Mouse (Mus musculus) heart, postnatal 36 days (tissue): ENCODE measurements around the gene Uqcc2. TPM values are rescaled to one million over a fixed set of nuclear protein-coding genes. Genes with fewer than 3 reads are reported as not detected.
A peak's percentile ranks its signal among the peaks of the same experiment; 100 is the strongest.

Experiments used
- DNase-seq, 2 experiments: peaks; one replicate each; pipeline ENCODE4 v3.0.0; 2021 to 2022
- intact Hi-C: fragments of 180-260 bp; cut with DNase I; formaldehyde crosslinking; loops from one replicate; pipeline ENCODE4 v1.15.1; 2025
- total RNA-seq, 2 experiments: library from RNA; stranded (reverse); gene quantifications; 2 replicates each; pipeline ENCODE4 v1.2.3; 2021

Uqcc2 gene
- total RNA-seq, 2 experiments from 2014 or later: 291 to 337 TPM

DNA sequence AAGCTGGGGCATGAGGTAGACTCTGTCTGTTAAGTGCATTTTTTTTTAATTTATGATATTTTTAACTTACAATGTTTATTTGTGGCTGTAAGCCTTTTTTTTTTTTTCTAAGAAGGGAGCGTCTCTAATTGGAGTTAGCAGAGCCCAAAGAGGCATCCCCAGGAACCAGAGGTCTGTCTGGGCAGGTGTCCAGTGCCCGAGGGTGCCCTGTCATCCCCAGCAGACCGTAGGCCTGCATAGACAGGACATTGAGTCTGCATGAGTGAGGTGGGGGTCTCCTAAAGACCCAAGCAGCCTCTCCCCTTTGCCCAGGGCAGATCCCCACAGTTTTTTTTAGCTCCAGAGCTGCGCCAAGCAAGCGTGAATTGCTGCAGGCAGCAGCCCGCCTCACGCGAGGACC lies 22.0 kb upstream of the Uqcc2 start:
- intact Hi-C loops: no loop called here

DNA sequence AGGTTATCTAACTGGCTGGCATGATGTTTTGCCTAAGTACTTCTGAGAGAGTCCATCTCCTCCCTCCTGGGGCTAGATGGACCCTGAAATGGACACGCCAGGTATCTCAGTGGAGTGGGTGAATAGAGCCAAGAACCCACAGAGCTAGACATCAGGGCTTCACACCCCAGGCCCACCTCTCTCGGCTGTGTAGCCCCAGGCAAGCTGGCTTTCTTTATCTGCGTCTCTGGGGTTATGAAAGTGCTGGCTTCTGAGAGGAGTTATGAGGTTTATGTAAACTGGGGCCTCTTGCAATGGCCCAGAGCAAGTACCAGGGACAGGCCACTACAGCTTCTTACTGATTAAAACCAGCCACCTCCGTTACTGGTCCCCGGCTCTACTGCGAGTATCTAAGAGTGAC lies 21.2 kb upstream of the Uqcc2 start:
- no peak for DNase-seq
- intact Hi-C loops: no loop called here

More for the DNA sequence above, 22.0 kb upstream of the Uqcc2 start:
- DNase-seq: no peak

DNA sequence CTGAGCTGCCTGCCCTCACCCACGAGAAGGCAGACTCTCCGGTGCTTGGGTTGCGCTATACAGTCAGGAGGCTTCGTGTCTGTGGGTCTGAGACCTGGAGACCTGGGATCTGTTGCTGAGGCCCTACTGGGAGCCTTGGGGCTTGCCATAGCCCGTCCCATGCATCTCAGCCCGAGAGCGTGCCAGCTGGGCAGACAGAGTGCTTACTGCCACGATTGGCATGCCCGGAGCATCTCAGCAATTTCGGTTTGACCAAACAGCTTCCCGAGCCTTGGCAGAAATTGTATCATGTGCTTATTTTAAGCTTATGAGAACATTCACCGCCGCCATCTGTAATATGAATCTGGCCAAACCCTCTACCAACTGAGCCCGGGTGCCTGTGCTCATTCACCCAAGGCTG lies 20.5 kb upstream of the Uqcc2 start:
- DNase-seq: peak; percentile 39 to 64
- intact Hi-C loops: no loop called here

DNA sequence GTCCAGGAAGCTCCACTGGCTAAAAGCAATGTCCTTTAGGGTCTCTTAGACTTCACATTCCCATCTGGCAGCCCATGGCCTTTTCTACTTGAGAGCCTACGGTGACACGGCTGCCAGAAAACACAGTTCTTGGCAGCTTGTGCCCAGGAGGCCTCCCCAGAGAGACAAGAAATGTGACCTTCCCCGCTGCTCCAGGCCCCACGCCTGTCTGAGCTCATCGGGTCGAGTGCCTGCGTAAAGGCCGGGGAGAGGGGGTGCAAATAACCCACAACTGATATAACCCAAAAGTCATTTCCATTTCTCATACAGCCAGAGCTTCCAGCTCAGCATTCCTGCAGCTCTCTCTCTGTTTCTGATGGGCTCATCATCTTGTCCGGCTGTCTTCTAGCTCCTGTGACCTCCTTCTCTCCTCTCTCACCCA lies 20.1 kb upstream of the Uqcc2 start:
- peak; percentile 57 to 71 for DNase-seq
- intact Hi-C loops: no loop called here

DNA sequence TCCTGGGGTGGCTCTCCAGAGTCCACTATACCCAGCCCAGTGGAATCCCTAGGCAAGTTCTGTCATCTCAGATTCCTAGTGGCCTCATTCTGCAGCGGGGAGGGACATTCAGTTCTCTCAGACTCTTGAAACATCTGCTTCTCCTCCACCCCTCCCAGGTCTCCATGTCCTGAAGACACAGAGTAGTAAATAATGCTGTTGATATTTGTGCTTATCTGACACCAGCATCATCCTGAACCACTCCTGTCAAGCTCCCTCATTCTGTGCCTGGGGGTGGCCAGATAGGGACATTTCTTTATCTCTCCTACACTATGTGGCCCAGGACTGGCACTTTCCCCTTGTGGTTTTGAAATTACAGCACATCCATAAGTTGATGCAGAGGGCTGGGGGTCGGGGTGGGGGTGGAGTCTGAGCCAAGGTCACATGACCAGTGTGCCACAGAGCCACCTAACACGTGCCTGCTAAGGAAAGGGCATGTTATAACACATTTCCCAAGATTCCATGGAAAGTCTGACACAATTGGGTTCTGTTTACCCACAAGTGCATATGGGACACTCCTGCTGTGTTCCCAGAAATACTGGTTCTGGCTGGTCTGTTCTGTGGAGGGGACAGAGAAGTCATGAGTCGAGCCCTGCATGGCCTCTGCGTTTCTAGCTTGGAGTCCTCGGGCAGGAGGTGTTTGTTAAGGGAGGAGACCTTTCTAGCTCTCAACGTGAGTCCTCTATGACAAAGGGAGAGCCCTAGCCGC lies 19.4 kb upstream of the Uqcc2 start:
- intact Hi-C loops: no loop called here
- no peak for DNase-seq

DNA sequence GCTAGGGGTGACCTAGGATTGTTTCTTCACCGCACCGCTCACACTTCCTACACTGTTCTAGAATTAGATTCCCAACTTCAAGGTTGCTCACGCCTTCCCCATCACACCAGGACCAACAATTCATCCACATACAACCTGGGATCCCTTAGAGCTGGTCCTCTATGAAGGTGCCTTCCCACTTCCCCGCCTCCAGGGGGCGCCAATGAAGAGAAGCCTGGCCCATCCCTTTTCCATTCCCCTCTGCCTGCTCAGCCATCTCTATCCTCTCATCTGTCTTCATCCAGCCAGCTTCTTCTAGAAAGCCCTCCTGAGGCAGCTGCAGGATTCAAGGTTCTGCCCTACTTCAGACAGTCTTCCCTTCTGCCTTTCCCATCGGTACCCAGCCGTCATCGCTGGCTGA lies 17.7 kb upstream of the Uqcc2 start:
- intact Hi-C loops: no loop called here
- DNase-seq: no peak

DNA sequence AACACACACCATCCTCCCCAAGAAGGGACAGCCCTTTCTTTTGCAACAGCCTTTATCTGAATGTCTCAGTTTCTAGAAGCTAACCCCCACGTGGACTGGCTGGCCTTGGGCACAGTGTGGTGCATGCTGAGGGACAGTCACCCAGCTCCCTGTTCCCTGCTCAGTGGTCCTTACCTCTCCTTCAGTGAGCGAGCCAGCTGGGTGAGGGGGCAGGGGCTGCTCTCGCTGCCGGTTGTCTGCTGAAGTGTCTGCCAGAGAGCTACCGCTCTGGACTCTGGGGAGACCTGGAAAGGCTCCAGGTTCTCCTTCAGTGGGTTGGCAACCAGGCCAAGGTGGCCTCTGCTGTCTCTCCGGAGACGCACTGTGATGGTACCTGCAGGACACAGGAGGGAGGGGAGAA lies 17.2 kb upstream of the Uqcc2 start:
- DNase-seq: no peak
- intact Hi-C loops: no loop called here

DNA sequence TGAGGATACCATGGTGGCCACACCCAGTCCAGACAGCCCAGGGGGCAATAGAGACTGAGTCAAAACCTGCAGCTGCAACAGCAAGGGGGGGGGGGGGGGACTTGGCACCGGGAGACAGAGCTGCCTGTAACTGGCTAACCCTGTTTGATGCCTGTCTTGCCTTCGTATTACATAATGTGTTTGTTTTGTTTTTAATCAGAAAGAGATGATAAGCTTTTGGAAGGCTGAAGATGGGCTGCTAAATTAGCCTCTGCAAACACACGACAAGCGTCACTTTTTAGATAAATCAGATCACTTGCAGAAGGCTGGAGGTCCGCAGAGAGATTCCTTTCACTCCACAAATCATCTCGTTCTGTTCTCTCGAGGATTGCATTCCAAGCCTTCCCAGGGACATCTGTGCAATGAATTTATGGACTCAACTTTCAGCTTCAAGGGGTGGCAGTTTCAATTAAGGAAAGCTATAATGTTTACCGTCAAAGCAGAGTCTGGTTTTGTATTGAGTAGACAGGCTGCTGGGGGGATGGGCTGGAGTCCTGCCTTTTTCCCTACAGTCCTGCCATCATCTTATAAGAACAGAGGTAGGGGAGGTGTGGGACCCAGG lies 12.7 kb upstream of the Uqcc2 start:
- intact Hi-C loops: no loop called here
- no peak for DNase-seq

DNA sequence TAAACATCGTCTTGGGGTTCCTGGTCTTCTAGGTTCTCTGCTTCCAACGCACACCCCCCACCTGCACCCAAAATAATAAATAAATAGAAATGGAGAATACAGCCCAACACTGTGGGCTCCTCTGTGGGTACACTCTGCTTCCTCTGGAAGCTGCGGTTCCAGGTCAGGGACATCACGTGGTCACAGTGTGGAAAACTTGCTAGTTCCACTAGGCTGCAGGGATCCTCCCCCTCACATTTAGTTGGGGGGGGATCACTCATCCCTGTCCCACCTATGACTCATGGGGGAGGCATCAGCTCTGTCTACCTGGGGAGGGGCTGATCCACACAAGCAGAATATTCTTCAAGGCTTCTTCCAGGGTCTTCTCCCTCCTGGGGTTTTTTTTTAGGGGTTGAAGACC lies 10.4 kb upstream of the Uqcc2 start:
- intact Hi-C loops: no loop called here
- no peak for DNase-seq

DNA sequence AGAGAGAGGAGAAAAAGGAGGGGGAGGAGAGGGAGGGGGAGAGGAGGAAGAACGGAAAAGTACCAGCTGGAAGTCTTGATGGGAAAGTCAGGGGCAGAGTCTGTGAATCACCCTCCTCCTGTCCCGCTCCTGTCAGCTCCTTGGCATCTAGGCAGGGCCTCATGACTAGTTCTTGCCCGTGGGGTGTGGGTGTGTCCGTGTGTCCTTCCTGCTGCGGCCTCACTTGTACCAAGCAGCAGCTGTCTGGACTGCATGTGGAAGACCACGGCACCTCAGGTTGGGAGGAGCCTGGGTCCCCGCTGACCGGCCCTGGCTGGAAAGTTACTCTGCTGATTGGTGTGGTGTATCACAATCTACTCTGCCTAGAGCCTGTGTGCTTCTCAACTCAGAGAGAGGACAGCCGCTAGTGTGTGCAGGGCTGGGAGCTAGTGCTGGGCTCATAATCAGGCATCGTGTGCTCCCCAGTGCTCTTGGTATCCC lies 8.3 kb upstream of the Uqcc2 start:
- intact Hi-C loops: no loop called here
- DNase-seq: peak; percentile 29 to 45

DNA sequence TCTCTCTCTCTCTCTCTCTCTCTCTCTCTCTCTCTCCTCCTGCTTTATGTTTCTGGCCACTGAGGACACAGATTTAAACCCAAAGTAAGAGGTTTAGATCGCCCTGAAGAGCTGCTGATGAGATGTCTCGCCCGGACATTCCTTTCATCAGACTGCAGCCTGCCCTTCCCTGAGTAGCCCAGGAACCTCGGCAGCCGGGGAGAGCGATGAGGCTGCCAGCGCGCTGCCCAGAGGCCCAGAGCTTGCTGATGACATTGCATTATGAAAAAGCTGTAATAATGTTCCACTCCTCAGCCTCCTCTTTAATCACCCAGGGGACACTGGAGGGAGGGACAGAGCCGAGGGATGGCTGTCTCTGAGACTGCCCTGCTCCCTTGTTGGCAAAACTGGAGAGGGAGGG lies 6.5 kb upstream of the Uqcc2 start:
- intact Hi-C loops: no loop called here
- no peak for DNase-seq

DNA sequence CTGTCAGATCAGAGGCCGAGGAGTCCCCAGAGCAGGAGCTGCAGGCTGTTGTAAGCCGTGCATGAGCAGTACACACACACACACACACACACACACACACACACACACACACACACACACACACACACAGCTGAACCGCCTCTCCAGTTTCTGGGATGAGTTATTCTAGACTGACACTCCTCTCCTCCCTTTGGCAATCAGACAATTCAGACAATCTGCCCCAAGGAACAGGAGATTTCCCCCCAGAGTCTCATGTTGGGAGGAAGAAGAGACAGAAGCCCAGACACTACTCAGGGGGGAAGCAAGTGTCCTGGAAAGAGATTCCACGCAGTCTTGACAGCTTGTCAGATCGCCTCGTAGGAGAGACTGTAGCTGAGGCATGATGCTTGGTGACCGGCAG lies 5.6 kb upstream of the Uqcc2 start:
- intact Hi-C loops: no loop called here
- no peak for DNase-seq

DNA sequence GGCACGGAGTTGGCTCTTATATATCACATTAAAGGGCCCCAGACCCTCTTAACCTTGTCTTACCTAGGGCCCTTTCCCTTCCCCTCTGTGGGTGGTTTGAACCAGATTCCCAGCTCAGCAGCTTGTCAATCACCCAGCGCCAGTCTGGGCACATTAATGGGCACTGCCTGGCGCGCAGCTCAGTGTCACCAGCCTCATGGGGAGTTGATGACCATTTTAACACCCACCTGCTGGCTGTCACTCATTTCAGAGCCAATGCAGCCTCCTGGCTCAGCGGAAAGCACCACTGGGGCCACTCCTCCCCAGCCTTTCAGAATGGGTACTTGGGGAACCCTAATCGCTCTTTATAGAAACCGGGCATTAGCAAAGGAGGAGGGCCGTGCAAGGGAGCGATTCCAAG lies 4.7 kb upstream of the Uqcc2 start:
- no peak for DNase-seq

DNA sequence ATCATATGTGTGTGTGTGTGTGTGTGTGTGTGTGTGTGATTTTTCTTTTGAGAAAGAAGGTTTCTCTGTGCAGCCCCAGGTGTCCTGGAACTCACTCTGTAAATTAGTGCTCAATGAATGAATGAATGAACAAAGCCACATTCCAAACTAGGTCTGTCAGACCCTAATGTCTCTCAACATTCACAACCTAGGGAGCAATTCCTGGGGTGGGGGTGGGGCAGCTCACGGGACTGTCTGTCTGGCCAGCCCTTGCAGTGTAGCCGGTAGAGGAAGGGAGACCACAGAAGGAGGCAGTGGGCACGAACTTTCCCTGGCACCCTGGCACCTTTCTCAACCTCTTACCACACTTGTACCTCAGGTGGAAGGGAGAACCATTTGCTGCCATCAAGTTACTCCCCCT lies 999 bp upstream of the Uqcc2 start:
- DNase-seq: no peak
- intact Hi-C loops: loop anchor here (2.0 to 5.0 kb wide), 2 partner anchors 46 to 68 kb away; partner anchors contain the start of gene Lemd2

More for the DNA sequence above, 4.7 kb upstream of the Uqcc2 start:
- intact Hi-C loops: no loop called here

DNA sequence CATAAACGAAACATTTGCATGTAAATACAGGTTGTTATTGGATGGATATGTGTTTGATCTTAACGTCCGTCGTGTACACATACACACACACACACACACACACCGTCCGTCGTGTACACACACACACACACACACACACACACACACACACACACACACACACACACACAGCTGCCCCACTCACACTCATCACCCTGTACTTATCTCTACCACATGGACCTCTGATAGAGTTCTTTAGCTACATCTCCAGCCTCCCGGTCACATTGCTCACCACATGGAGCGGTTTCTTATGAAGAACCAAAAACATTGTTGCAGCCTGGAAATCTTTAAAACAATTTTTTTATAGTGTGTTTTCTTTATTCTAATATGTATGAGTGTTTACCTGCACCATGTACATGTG lies 471 bp upstream of the Uqcc2 start:
- intact Hi-C loops: loop anchor here (2.0 to 5.0 kb wide), 2 partner anchors 47 to 68 kb away; partner anchors contain the start of gene Lemd2
- no peak for DNase-seq

DNA sequence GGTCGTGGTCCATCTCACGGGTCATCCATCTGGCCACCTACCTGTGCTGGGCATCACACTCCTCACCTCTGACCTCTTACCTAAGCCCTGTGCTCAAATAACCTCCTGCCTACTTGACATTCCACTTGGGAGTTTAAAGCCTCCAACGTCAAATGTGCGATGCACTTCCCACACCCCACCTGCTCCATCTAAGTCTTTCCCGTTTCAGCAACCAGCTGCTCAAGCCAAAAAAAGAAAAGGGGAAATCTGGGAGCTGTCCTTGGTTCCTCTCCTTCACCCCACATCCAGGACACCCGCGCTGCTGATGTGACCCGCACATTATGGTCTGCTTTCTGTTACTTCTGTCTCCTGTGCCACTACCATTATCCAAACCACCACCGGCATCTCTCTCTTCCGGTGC lies 1.5 kb downstream of the Uqcc2 start:
- DNase-seq: no peak
- intact Hi-C loops: loop anchor here (5.0 kb wide), 1 partner anchor 70 kb away; the partner anchor contains the start of gene Lemd2

DNA sequence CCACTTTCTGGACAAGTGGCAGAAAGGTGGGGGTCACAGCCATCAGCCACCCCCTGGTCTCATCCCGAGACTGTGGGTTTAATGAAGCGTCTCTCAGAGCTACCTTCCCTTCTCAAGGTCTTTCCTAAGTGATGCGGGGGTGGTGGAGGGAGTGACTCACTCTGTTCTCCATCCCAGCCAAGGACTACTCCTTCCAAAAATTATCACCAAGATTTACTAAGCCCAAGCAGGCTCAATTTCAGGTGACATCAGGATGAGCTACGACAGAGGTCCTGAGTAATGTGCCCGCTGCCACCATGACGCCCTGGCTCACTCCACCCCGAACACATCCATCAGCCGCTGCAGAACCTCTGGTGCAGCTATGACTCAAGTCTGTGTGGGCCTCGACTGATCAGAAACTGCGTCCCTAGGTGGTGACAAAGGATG lies 2.5 kb downstream of the Uqcc2 start:
- intact Hi-C loops: loop anchor here (5.0 kb wide), 1 partner anchor 71 kb away; the partner anchor contains the start of gene Lemd2
- DNase-seq: no peak

DNA sequence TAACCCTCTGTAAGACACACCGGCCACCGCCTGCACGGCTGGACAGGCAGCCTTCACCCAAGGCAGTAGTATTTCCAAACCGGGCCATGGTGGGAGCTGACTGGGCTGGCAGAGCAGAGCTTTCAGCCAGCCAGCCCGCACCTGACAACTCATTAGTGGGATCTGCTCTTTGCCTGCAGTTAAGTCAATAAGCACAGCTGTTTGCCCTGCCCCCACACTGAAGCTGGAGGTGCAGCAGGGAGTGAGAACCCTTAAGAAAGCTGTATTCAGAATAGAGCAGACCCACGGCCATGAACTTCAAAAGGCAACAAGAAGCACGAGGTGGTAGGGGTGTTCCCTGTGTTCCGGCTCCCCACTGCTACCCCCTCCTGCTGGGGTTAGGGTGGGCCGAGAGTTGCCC lies 3.5 kb downstream of the Uqcc2 start:
- no peak for DNase-seq
- intact Hi-C loops: loop anchor here (5.0 kb wide), 1 partner anchor 72 kb away; the partner anchor contains the start of gene Lemd2

DNA sequence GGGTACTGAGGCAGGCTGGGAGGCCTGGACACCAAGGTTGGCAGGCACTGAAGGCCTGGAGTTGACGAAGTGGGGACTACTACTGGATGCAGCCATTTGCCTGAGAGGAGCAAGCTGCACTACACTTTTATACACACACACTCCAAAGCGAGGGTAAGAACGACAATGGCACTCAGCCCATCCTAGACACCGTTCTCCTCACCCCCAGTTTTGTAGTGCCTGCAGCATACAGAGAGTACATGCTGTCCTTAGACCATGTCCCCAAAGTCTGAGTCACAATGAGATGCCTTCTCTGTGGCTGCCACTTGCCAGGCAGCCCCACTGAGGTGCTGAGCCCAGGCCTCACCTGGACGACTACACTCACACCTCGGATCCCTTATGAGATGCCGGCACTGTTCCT lies 3.9 kb downstream of the Uqcc2 start:
- DNase-seq: no peak

DNA sequence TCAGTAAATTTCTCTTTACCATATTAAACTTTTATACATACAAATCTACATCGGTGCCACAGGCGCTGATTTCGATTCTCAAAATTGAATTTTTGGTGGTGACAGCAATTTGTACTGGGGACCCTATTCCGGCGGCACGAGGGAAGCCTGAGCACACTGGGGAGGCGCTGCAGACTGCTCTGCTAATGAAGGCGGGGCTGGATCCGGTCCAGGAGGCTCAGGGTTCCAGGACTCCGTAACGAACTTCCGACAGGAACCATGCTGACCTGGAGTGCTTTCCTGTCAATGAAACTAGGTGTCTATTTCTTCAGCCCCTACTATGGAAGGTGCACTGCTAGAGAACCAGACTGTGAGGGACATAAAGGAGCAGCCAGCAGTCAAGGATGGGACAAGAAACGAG lies 4.4 kb downstream of the Uqcc2 start:
- intact Hi-C loops: no loop called here
- DNase-seq: no peak

More for the DNA sequence above, 3.9 kb downstream of the Uqcc2 start:
- intact Hi-C loops: loop anchor here (5.0 kb wide), 1 partner anchor 72 kb away; the partner anchor contains the start of gene Lemd2

DNA sequence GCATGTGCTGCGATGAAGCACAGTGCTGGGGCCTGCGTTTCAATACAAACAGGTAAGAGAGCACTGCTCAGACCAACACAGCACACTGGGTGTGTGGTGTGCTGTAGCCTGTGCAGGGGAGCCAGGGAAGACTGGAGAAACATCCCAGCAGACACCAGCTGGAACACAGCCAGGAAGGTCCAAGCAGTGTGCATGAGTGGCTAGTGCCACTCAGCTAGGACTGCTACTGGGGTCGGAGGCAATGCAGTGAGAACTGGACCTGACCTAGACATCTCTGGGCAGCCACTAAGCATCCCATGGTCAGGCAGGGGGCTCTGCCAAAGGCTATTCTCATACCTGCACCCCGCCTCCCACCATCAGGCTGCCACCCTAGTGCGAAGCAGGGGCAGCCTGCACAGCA lies 5.5 kb downstream of the Uqcc2 start:
- no peak for DNase-seq
- intact Hi-C loops: no loop called here

DNA sequence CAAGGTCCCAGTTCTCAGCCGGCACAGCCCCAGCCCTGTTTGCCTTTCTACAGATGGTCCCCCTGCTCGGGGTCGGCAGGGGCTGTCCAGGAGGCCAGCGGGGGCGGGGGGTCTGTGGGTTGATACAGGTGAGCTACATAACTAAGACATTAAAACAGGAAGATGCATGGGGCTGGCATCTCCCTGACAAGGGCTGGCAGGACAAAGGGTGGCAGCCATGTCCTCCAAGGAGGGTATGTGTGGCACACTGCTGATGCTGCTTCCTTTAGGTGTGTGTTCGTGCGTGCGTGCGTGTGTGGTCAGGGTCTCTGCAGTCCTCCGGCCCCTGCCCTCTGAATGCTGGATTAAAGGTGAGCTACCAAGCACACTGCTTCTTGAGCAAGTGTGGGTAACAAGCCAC lies 6.7 kb downstream of the Uqcc2 start:
- no peak for DNase-seq

More for the DNA sequence above, 6.7 kb downstream of the Uqcc2 start:
- intact Hi-C loops: no loop called here
